Mouse (Mus musculus) hindbrain, embryonic 15.5 days (tissue): ENCODE measurements around the gene Ric8a. TPM values are rescaled to one million over a fixed set of nuclear protein-coding genes. Genes with fewer than 3 reads are reported as not detected.

ENCODE experiments used
- ATAC-seq: fragments of 200-750 bp; cut with Nextera tagmentation; 2 replicates; pipeline ENCODE4 v1.8.0; 2017; ENCODE audit warnings: low read depth, moderate number of reproducible peaks, moderate TSS enrichment; ENCODE audit not compliant: low FRiP score
- H3K27ac ChIP-seq: fragments of 300-500 bp; sonication (generic); replicated peaks from 2 replicates; pipeline ENCODE4 v1.5.1; 2015; ENCODE audit warnings: mild to moderate bottlenecking, inconsistent platforms
- H3K27me3 ChIP-seq: fragments of 300-500 bp; sonication (generic); 2 replicates; pipeline ENCODE4 v1.6.1; 2015; ENCODE audit warnings: control low read depth, inconsistent platforms
- H3K36me3 ChIP-seq: fragments of 300-500 bp; sonication (generic); 2 replicates; pipeline ENCODE4 v1.6.1; 2015; ENCODE audit warnings: control low read depth, inconsistent platforms
- H3K4me1 ChIP-seq: fragments of 300-500 bp; sonication (generic); replicated peaks from 2 replicates; pipeline ENCODE4 v1.6.1; 2015; ENCODE audit warnings: control low read depth, inconsistent platforms
- H3K4me2 ChIP-seq: fragments of 300-500 bp; sonication (generic); 2 replicates; pipeline ENCODE4 v1.6.1; 2015; ENCODE audit warnings: moderate library complexity, mild to moderate bottlenecking, inconsistent platforms
- H3K4me3 ChIP-seq: fragments of 300-500 bp; sonication (generic); 2 replicates; pipeline ENCODE4 v1.5.1; 2015; ENCODE audit warnings: mild to moderate bottlenecking, inconsistent platforms
- H3K9ac ChIP-seq: fragments of 300-500 bp; sonication (generic); 2 replicates; pipeline ENCODE4 v1.6.1; 2015; ENCODE audit warnings: inconsistent platforms
- H3K9me3 ChIP-seq: fragments of 300-500 bp; sonication (generic); 2 replicates; pipeline ENCODE4 v1.6.1; 2016; ENCODE audit warnings: control low read depth, inconsistent platforms
- WGBS: fragments of 180-500 bp; shearing (Covaris S2); methylation state at CpG from one replicate; pipeline ENCODE4 v1.1.7; 2015; 5-methylcytosine and 5-hydroxymethylcytosine counted together
- polyA plus RNA-seq: library from polyadenylated mRNA; unstranded; fragments of >200 nt; fragmentation: Nextera tagmentation; extraction: Ambion mirVana; gene quantifications from 2 replicates; pipeline ENCODE4 v1.2.1, GENCODE M21; 2015

Ric8a gene
- 97.6 and 104 TPM in 2 replicates for polyA plus RNA-seq

- Histone ChIP-seq H3K4me2 (peak within 1 kb of the TSS; percentile 80), H3K27ac (peak within 1 kb of the TSS; percentile 93), H3K36me3 (peaks cover 44% of the 10 kb centered on the region), H3K9me3 (no peaks in the 10 kb centered on the region), H3K9ac (peak within 1 kb of the TSS; percentile 90), H3K4me1 (peaks cover 36% of the 10 kb centered on the region), H3K4me3 (peak within 1 kb of the TSS; percentile 90), H3K27me3 (no peaks in the 10 kb centered on the region)
- under 1% methylated on average over 50 of the region's 50 CpGs for WGBS
- ATAC-seq, result peak; percentile 77
Measured at GRCm38 (mm10) chr7:140856785-140857549, at the start of gene Ric8a. TSS of gene Ric8a (plus strand) at chr7:140856957.

GRCm38 (mm10) chr7:140810496-140810895, 46.3 kb upstream of the Ric8a start:
- Histone ChIP-seq H3K27ac (no peak overlapping the region), H3K27me3 (no peaks in the 10 kb centered on the region), H3K9ac (no peak overlapping the region), H3K9me3 (no peaks in the 10 kb centered on the region), H3K36me3 (peaks cover 40% of the 10 kb centered on the region), H3K4me1 (no peaks in the 10 kb centered on the region), H3K4me3 (no peak overlapping the region), H3K4me2 (no peak overlapping the region)
- ATAC-seq, result no peak
- 92% methylated on average over 6 of the region's 6 CpGs for WGBS

- 0 out of 2 replicates have a peak, but pooled peaks have one; percentile 45 for ATAC-seq
- Histone ChIP-seq H3K4me1 (no peaks in the 10 kb centered on the region), H3K27me3 (no peaks in the 10 kb centered on the region), H3K9me3 (no peaks in the 10 kb centered on the region), H3K4me2 (no peak overlapping the region), H3K4me3 (no peak overlapping the region), H3K36me3 (peaks cover 40% of the 10 kb centered on the region), H3K9ac (no peak overlapping the region), H3K27ac (peak overlapping the region; percentile 23; the same call in 1 of the 2 replicates)
- 83% methylated on average over 13 of the region's 13 CpGs for WGBS
Measured at GRCm38 (mm10) chr7:140811714-140812113, 45.0 kb upstream of the Ric8a start.

GRCm38 (mm10) chr7:140812850-140813249, 43.9 kb upstream of the Ric8a start:
- Histone ChIP-seq H3K9ac (no peak overlapping the region), H3K4me1 (peaks cover 11% of the 10 kb centered on the region; the same call in 1 of the 2 replicates), H3K36me3 (peaks cover 44% of the 10 kb centered on the region), H3K27ac (no peak overlapping the region), H3K4me3 (no peak overlapping the region), H3K9me3 (no peaks in the 10 kb centered on the region), H3K27me3 (no peaks in the 10 kb centered on the region), H3K4me2 (no peak overlapping the region)
- 92% methylated on average over 12 of the region's 12 CpGs for WGBS
- no peak for ATAC-seq

GRCm38 (mm10) chr7:140820173-140820572, 36.6 kb upstream of the Ric8a start:
- Histone ChIP-seq H3K36me3 (peaks cover 9% of the 10 kb centered on the region), H3K9ac (no peak overlapping the region), H3K27me3 (0 out of 2 replicates have a peak, but pooled peaks cover 3% of the 10 kb centered on the region), H3K9me3 (no peaks in the 10 kb centered on the region), H3K4me1 (peaks cover 27% of the 10 kb centered on the region), H3K4me3 (no peak overlapping the region), H3K27ac (no peak overlapping the region), H3K4me2 (peak overlapping the region; percentile 44)
- WGBS, result 50% methylated on average over 4 of the region's 4 CpGs
- ATAC-seq, result peak; percentile 43; the same call in 1 of the 2 replicates

- ATAC-seq, result peak; percentile 59
- H3K9ac ChIP-seq, result peak overlapping the region; percentile 67
- peak overlapping the region; percentile 94 for H3K27ac ChIP-seq
- peaks cover 27% of the 10 kb centered on the region for H3K4me1 ChIP-seq
- WGBS, result 41% methylated on average over 5 of the region's 5 CpGs
- H3K4me2 ChIP-seq, result peak overlapping the region; percentile 59
- 0 out of 2 replicates have a peak, but pooled peaks cover 3% of the 10 kb centered on the region for H3K27me3 ChIP-seq
- H3K9me3 ChIP-seq, result no peaks in the 10 kb centered on the region
- peak overlapping the region; percentile 67 for H3K4me3 ChIP-seq
- H3K36me3 ChIP-seq, result peaks cover 9% of the 10 kb centered on the region
Measured at GRCm38 (mm10) chr7:140821305-140821652, 35.5 kb upstream of the Ric8a start.

GRCm38 (mm10) chr7:140821653-140822329, 35.0 kb upstream of the Ric8a start, which contains the start of gene Zfp941:
TSS of gene Zfp941 (minus strand) at chr7:140822178.
- no peaks in the 10 kb centered on the region for H3K9me3 ChIP-seq
- peak; percentile 93 for ATAC-seq
- peak within 1 kb of the TSS; percentile 59 for H3K4me2 ChIP-seq
- peak within 1 kb of the TSS; percentile 67 for H3K4me3 ChIP-seq
- peaks cover 9% of the 10 kb centered on the region for H3K36me3 ChIP-seq
- peaks cover 27% of the 10 kb centered on the region for H3K4me1 ChIP-seq
- H3K27me3 ChIP-seq, result 0 out of 2 replicates have a peak, but pooled peaks cover 3% of the 10 kb centered on the region
- peak within 1 kb of the TSS; percentile 94 for H3K27ac ChIP-seq
- H3K9ac ChIP-seq, result peak within 1 kb of the TSS; percentile 67
- 3% methylated on average over 21 of the region's 21 CpGs for WGBS

- no peak overlapping the region for H3K27ac ChIP-seq
- peaks cover 5% of the 10 kb centered on the region for H3K36me3 ChIP-seq
- 91% methylated on average over 4 of the region's 4 CpGs for WGBS
- H3K27me3 ChIP-seq, result 0 out of 2 replicates have a peak, but pooled peaks cover 3% of the 10 kb centered on the region
- H3K9me3 ChIP-seq, result no peaks in the 10 kb centered on the region
- no peak overlapping the region for H3K9ac ChIP-seq
- peaks cover 18% of the 10 kb centered on the region for H3K4me1 ChIP-seq
- H3K4me2 ChIP-seq, result no peak overlapping the region
- no peak overlapping the region for H3K4me3 ChIP-seq
- ATAC-seq, result no peak
Measured at GRCm38 (mm10) chr7:140822731-140823130, 34.0 kb upstream of the Ric8a start.

DNA sequence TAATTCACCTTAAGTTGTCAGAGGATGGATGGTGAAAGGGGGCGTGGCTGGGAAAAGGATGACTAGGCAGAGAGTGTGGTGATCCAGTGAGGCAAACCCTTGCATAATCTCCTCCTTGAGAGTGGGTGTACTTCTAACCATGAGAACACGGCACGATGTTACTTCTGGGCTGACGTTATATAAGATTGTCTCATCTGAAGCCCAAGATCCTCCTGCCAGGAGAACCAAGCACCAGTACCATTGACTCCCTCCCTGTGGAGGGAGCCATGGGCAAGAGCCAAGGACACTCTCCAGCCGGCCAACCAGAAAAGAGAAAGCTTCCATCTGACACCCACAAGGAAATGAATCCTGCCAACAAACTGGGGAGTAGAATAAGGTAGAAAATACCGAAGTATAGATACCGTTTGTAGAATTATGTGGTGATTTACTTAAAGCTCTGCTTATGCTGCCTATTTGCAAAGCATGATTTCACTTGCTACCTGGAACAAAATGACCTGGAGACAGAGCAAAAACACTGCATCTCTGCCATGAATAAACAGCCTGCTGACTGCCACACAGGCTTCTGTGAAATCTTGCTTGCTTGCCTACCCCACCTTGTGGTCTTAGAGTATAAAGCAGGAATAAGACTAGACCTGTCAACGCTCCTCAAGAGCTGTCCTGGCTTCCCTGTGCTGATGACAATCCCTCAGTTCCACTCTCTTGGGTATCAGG, 28.4 kb upstream of the Ric8a start:
- H3K36me3 ChIP-seq, result no peaks in the 10 kb centered on the region
- WGBS, result 46% methylated on average over 8 of the region's 8 CpGs
- H3K9me3 ChIP-seq, result no peaks in the 10 kb centered on the region
- H3K27me3 ChIP-seq, result 0 out of 2 replicates have a peak, but pooled peaks cover 3% of the 10 kb centered on the region
- no peak overlapping the region for H3K4me3 ChIP-seq
- ATAC-seq, result peak; percentile 66; the same call in 1 of the 2 replicates
- 0 out of 2 replicates have a peak, but pooled peaks cover 4% of the 10 kb centered on the region for H3K4me1 ChIP-seq
- H3K4me2 ChIP-seq, result 0 out of 2 replicates have a peak overlapping the region, but pooled peaks have one; percentile 1
- peak overlapping the region; percentile 17; the same call in 1 of the 2 replicates for H3K9ac ChIP-seq
- H3K27ac ChIP-seq, result 0 out of 2 replicates have a peak overlapping the region, but pooled peaks have one; percentile 42

- 0 out of 2 replicates have a peak, but pooled peaks cover 4% of the 10 kb centered on the region for H3K4me1 ChIP-seq
Measured at GRCm38 (mm10) chr7:140831447-140831846, 25.3 kb upstream of the Ric8a start.

DNA sequence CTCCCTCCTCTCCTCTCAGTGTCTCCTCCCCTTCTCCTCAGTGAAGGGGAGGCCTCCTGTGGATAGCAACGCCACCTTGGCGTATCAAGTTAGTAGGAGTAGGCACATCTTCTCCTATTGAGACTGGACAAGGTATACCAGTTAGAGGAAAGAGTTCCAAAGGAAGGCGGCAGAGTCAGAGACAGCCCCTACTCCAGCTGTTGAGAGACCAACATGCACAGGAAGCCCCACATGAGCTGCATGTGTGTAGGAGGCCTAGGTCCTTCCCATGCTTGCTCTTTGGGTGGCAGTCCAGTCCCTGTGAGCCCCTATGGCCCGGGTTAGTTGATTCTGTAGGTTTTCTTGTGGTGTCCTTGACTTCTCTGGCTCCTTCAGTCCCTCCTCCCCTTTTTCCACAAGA, 23.4 kb upstream of the Ric8a start:
- H3K4me3 ChIP-seq, result no peak overlapping the region
- no peaks in the 10 kb centered on the region for H3K4me1 ChIP-seq
- no peaks in the 10 kb centered on the region for H3K9me3 ChIP-seq
- no peak overlapping the region for H3K9ac ChIP-seq
- no peaks in the 10 kb centered on the region for H3K36me3 ChIP-seq
- 80% methylated on average over 4 of the region's 4 CpGs for WGBS
- H3K27me3 ChIP-seq, result no peaks in the 10 kb centered on the region
- no peak for ATAC-seq
- H3K4me2 ChIP-seq, result no peak overlapping the region
- no peak overlapping the region for H3K27ac ChIP-seq

More at GRCm38 (mm10) chr7:140831447-140831846, 25.3 kb upstream of the Ric8a start:
- H3K4me2 ChIP-seq, result no peak overlapping the region
- H3K4me3 ChIP-seq, result no peak overlapping the region
- H3K9me3 ChIP-seq, result no peaks in the 10 kb centered on the region
- 69% methylated on average over 6 of the region's 6 CpGs for WGBS
- H3K9ac ChIP-seq, result no peak overlapping the region
- H3K36me3 ChIP-seq, result no peaks in the 10 kb centered on the region
- ATAC-seq, result no peak
- no peak overlapping the region for H3K27ac ChIP-seq
- no peaks in the 10 kb centered on the region for H3K27me3 ChIP-seq
